14 mouse cellular contexts compared by ENCODE assay signal in the genomic region with DNA sequence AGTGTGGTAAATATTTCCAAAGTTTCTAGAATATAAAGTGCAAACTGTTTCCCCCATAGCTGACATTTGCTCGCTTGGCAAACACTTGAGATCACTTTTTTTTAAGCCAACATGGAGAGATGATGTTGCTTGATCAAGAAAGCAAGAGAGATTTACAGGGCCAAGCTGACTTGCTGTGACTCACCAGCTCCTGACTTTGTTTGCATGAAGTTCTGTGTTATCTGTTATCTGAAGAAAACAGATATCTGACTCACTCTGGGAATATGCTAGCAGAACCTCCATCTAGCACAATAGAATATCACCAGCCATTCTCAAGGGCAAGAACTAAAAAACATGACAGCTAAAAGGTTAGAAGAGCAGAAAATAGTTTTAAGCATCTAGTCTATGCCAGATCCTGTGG.
"Had no signal": no experiment of that assay in that cellular context is flagged by ENCODE, and none has a peak within 500 bp of the region (broad histone marks: within the 10 kb centered on the region; RNA-seq: fewer than 3 reads in every experiment).

No protein-coding gene starts in this region.

- DNase-seq: kidney, postnatal 14 days; left cerebral cortex, postnatal 4 days; lung, adult 2 months; lung, postnatal 10 days; right cerebral cortex, adult 18-20 months; right cerebral cortex, postnatal 25 days; thymus, postnatal 36 days had no signal

- H3K4me1 ChIP-seq: limb, embryonic 13.5 days; midbrain, embryonic 12.5 days; neural tube, embryonic 13.5 days had no signal

- ATAC-seq: midbrain, embryonic 16.5 days had no signal

- H3K4me2 ChIP-seq: kidney, embryonic 15.5 days; limb, embryonic 13.5 days; midbrain, embryonic 12.5 days; neural tube, embryonic 13.5 days had no signal

- H3K27me3 ChIP-seq: kidney, embryonic 15.5 days; limb, embryonic 13.5 days; midbrain, embryonic 12.5 days; neural tube, embryonic 13.5 days had no signal

- H3K27ac ChIP-seq: kidney, embryonic 15.5 days; limb, embryonic 13.5 days; liver, embryonic 14.5 days; macrophage; midbrain, embryonic 12.5 days; neural tube, embryonic 13.5 days had no signal

- H3K4me3 ChIP-seq: kidney, embryonic 15.5 days; limb, embryonic 13.5 days; midbrain, embryonic 12.5 days; neural tube, embryonic 13.5 days had no signal

- H3K9ac ChIP-seq: kidney, embryonic 15.5 days; limb, embryonic 13.5 days; liver, embryonic 14.5 days; midbrain, embryonic 12.5 days; neural tube, embryonic 13.5 days had no signal

- H3K9me3 ChIP-seq: kidney, embryonic 15.5 days; limb, embryonic 13.5 days; midbrain, embryonic 12.5 days; neural tube, embryonic 13.5 days had no signal

- H3K36me3 ChIP-seq: kidney, embryonic 15.5 days; limb, embryonic 13.5 days; midbrain, embryonic 12.5 days; neural tube, embryonic 13.5 days had no signal
